Mouse (Mus musculus): ENCODE measurements around the gene Slc6a5. TPM values are rescaled to one million over a fixed set of nuclear protein-coding genes. Genes with fewer than 3 reads are reported as not detected.

Gene Slc6a5
- polyA plus RNA-seq, 1 experiment from 2014 or later = 5.4 TPM

- no peaks in the 10 kb centered on the region for H3K36me3 ChIP-seq (ENCODE audit: control insufficient read depth, insufficient read depth, low read length)
- H3K9me3 ChIP-seq (ENCODE audit: control insufficient read depth, low read length) = no peaks in the 10 kb centered on the region
- DNase-seq (ENCODE audit: low spot score) (no peak), ATAC-seq (ENCODE audit: low FRiP score) (no peak)
- no peaks in the 10 kb centered on the region for H3K4me1 ChIP-seq (replicated peaks; ENCODE audit: control insufficient read depth, insufficient read depth, low read length)
- H3K4me3 ChIP-seq (ENCODE audit: low read depth, low read length) = no peak overlapping the region
- H3K4me2 ChIP-seq (replicated peaks; ENCODE audit: low read depth, low read length) = no peak overlapping the region
- H3K27ac ChIP-seq (ENCODE audit: low read depth, low read length) = no peak overlapping the region
- 15% methylated on average over 9 of the region's 9 CpGs for WGBS
- H3K9ac ChIP-seq (ENCODE audit: low read depth, low read length) = no peak overlapping the region
- H3K27me3 ChIP-seq (ENCODE audit: control insufficient read depth, insufficient read depth, low read length) = peaks cover 17% of the 10 kb centered on the region
These were observed 71.7 kb downstream of the Slc6a5 start for GRCm38 (mm10) chr7:49981511-49982227.

GRCm38 (mm10) chr7:49984698-49985097 is 74.8 kb downstream of the Slc6a5 start:
- no peak overlapping the region for H3K9ac ChIP-seq (ENCODE audit: low read depth, low read length)
- H3K36me3 ChIP-seq (ENCODE audit: control insufficient read depth, insufficient read depth, low read length) = no peaks in the 10 kb centered on the region
- no peaks in the 10 kb centered on the region for H3K9me3 ChIP-seq (ENCODE audit: control insufficient read depth, low read length)
- DNase-seq (ENCODE audit: low spot score) (no peak), ATAC-seq (ENCODE audit: low FRiP score) (no peak)
- H3K4me3 ChIP-seq (ENCODE audit: low read depth, low read length) = no peak overlapping the region
- no peaks in the 10 kb centered on the region for H3K4me1 ChIP-seq (replicated peaks; ENCODE audit: control insufficient read depth, insufficient read depth, low read length)
- no peak overlapping the region for H3K4me2 ChIP-seq (replicated peaks; ENCODE audit: low read depth, low read length)
- peaks cover 2% of the 10 kb centered on the region; the same call in 1 of the 2 replicates for H3K27me3 ChIP-seq (ENCODE audit: control insufficient read depth, insufficient read depth, low read length)
- WGBS = 27% methylated on average over 6 of the region's 6 CpGs
- H3K27ac ChIP-seq (ENCODE audit: low read depth, low read length) = no peak overlapping the region

- H3K9ac ChIP-seq (ENCODE audit: low read depth, low read length) = no peak overlapping the region
- no peak overlapping the region for H3K27ac ChIP-seq (ENCODE audit: low read depth, low read length)
- no peaks in the 10 kb centered on the region for H3K4me1 ChIP-seq (replicated peaks; ENCODE audit: control insufficient read depth, insufficient read depth, low read length)
- no peak overlapping the region for H3K4me3 ChIP-seq (ENCODE audit: low read depth, low read length)
- no peaks in the 10 kb centered on the region; the same call in 1 of the 2 replicates for H3K27me3 ChIP-seq (ENCODE audit: control insufficient read depth, insufficient read depth, low read length)
- ATAC-seq (ENCODE audit: low FRiP score) (no peak), DNase-seq (ENCODE audit: low spot score) (no peak)
- no peak overlapping the region for H3K4me2 ChIP-seq (replicated peaks; ENCODE audit: low read depth, low read length)
- 89% methylated on average over 8 of the region's 8 CpGs for WGBS
- no peaks in the 10 kb centered on the region for H3K36me3 ChIP-seq (ENCODE audit: control insufficient read depth, insufficient read depth, low read length)
- H3K9me3 ChIP-seq (ENCODE audit: control insufficient read depth, low read length) = no peaks in the 10 kb centered on the region
These were observed 76.0 kb downstream of the Slc6a5 start for GRCm38 (mm10) chr7:49985947-49986346.

- Histone ChIP-seq H3K4me2 (replicated peaks; ENCODE audit: low read depth, low read length) (no peak overlapping the region), H3K27me3 (ENCODE audit: control insufficient read depth, insufficient read depth, low read length) (no peaks in the 10 kb centered on the region), H3K27ac (ENCODE audit: low read depth, low read length) (no peak overlapping the region), H3K4me1 (replicated peaks; ENCODE audit: control insufficient read depth, insufficient read depth, low read length) (no peaks in the 10 kb centered on the region), H3K9me3 (ENCODE audit: control insufficient read depth, low read length) (no peaks in the 10 kb centered on the region), H3K4me3 (ENCODE audit: low read depth, low read length) (no peak overlapping the region), H3K9ac (ENCODE audit: low read depth, low read length) (no peak overlapping the region), H3K36me3 (ENCODE audit: control insufficient read depth, insufficient read depth, low read length) (no peaks in the 10 kb centered on the region)
- WGBS = 86% methylated on average over 4 of the region's 4 CpGs
- ATAC-seq (ENCODE audit: low FRiP score) (no peak), DNase-seq (ENCODE audit: low spot score) (no peak)
These were observed 89.4 kb downstream of the Slc6a5 start for GRCm38 (mm10) chr7:49999321-49999720.

GRCm38 (mm10) chr7:50005268-50005667 is 95.3 kb downstream of the Slc6a5 start:
- H3K27ac ChIP-seq (ENCODE audit: low read depth, low read length) = no peak overlapping the region
- H3K4me3 ChIP-seq (ENCODE audit: low read depth, low read length) = no peak overlapping the region
- 69% methylated on average over 2 of the region's 2 CpGs for WGBS
- no peaks in the 10 kb centered on the region for H3K36me3 ChIP-seq (ENCODE audit: control insufficient read depth, insufficient read depth, low read length)
- H3K9ac ChIP-seq (ENCODE audit: low read depth, low read length) = no peak overlapping the region
- DNase-seq (ENCODE audit: low spot score) (no peak), ATAC-seq (ENCODE audit: low FRiP score) (no peak)
- no peaks in the 10 kb centered on the region for H3K27me3 ChIP-seq (ENCODE audit: control insufficient read depth, insufficient read depth, low read length)
- no peaks in the 10 kb centered on the region for H3K4me1 ChIP-seq (replicated peaks; ENCODE audit: control insufficient read depth, insufficient read depth, low read length)
- no peaks in the 10 kb centered on the region for H3K9me3 ChIP-seq (ENCODE audit: control insufficient read depth, low read length)
- H3K4me2 ChIP-seq (replicated peaks; ENCODE audit: low read depth, low read length) = no peak overlapping the region

Other genes with a start within 250 kb of the Slc6a5 start
- gene Htatip2, start 151.0 kb upstream of the Slc6a5 start, polyA plus RNA-seq (2014; fragmentation: Nextera tagmentation; extraction: Ambion mirVana) = 3.3 and 4.4 TPM in 2 replicates
- gene Prmt3, start 131.8 kb upstream of the Slc6a5 start, polyA plus RNA-seq (2014; fragmentation: Nextera tagmentation; extraction: Ambion mirVana) = 53.5 and 56.8 TPM in 2 replicates
- gene Nell1, start 64.7 kb downstream of the Slc6a5 start, polyA plus RNA-seq (2014; fragmentation: Nextera tagmentation; extraction: Ambion mirVana) = 3.1 and 3.3 TPM in 2 replicates